Mouse (Mus musculus) olfactory bulb, adult 2 months (tissue): Measurements from ENCODE around the gene Exoc6. TPM values are rescaled to one million over a fixed set of nuclear protein-coding genes. Genes with fewer than 3 reads are reported as not detected.

Experiments used
- H3K27ac ChIP-seq: fragments of 200-500 bp; 2 replicates; pipeline ENCODE4 v1.5.1; 2012; ENCODE audit warnings: low read depth, low read length; ENCODE audit not compliant: insufficient read depth
- H3K4me1 ChIP-seq: fragments of 200-500 bp; 2 replicates; pipeline ENCODE4 v1.6.1; 2012; ENCODE audit warnings: low read length; ENCODE audit not compliant: control insufficient read depth, insufficient read depth
- H3K4me3 ChIP-seq: fragments of 200-500 bp; 2 replicates; pipeline ENCODE4 v1.5.1; 2012; ENCODE audit warnings: mild to moderate bottlenecking, low read depth, low read length, moderate library complexity; ENCODE audit not compliant: insufficient read depth
- CTCF ChIP-seq: fragments of 200-500 bp; IDR thresholded peaks from 2 replicates; pipeline ENCODE4 v1.5.1; 2012; ENCODE audit warnings: low read depth, mild to moderate bottlenecking, low read length, moderate library complexity; ENCODE audit not compliant: insufficient read depth
- POLR2A ChIP-seq: fragments of 200-500 bp; IDR thresholded peaks from 2 replicates; pipeline ENCODE4 v1.6.1; 2012; ENCODE audit warnings: mild to moderate bottlenecking, low read depth, low read length, moderate library complexity; ENCODE audit not compliant: insufficient read depth
- WGBS: fragments of 180-500 bp; shearing (Covaris S2); methylation state at CpG from one replicate; pipeline ENCODE4 v1.1.7; 2018; 5-methylcytosine and 5-hydroxymethylcytosine counted together
- polyA plus RNA-seq: library from polyadenylated mRNA; stranded (reverse); fragments of >200 nt; gene quantifications from 2 replicates; pipeline ENCODE4 v1.2.4, GENCODE M21; 2012; ENCODE audit warnings: low replicate concordance; ENCODE audit not compliant: missing spikeins, insufficient read depth, insufficient read length

The Exoc6 gene
- polyA plus RNA-seq, 1 experiment, result not detected

DNA sequence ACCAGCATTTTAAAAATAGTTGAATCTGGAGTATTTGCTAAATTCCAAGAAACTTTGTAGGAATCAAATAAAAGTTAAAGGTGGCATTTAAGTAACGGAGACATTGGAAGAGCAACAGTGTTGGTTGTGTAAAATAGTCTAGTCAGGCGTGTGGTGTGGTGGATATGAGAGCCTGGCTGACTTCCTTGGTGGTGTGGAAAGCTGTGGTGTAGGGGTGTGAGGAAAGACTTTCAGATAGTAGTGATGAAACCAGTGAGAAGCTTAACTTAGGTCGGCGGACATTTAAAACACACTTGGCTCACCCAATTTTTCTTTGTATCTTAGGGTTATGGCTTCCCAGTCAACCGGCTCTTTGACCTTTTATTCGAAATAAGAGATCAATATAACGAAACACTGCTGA lies 40.3 kb downstream of the Exoc6 start:
- Histone ChIP-seq H3K27ac (no peak overlapping the region), H3K4me3 (no peak overlapping the region), H3K4me1 (no peaks in the 10 kb centered on the region)
- WGBS, result 96% methylated on average over 7 of the region's 7 CpGs
- TF ChIP-seq CTCF (no peak), POLR2A (no peak)

DNA sequence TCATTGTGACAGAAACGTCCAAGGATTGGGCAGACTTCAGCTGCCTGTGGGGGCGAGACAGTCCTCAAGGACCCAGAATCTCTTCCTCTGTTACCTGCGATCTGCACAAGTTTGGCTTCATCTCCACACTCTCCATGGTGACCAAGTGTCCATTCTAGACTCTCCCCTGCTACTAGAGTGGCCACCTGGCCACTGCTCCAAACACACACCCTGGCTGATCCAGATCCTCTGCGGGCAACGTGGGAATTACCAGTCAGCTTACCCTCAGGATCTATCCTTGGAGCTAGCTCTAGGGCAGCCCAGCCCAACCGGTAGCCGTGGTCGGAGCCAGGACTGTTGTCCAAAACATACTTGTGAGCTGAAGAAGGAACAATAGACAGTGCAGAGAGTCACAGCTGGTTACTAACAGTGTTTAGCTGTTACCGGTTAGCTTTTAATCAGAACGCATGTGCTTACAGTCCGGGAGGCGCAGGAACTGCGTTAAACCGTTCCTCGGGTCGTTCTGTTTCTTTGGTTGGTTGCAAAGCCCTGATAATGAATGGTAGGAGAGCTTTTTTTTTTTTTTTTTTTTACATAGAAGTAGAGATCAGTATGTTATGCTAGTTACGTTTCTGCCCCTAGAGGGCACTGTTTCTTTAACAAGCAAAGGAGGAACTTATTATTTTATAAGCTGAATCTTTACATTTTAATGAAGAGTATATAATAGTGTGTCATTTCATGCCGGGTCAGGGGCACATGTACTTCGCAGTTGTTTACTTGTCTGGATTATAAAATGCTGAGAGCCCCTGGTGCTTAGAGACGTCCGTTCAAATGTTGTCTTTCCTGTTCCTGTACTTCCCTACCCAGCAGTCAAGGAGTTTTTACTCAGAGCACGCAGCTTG lies 52.0 kb downstream of the Exoc6 start:
- no peak overlapping the region for H3K4me3 ChIP-seq
- peaks cover 5% of the 10 kb centered on the region for H3K4me1 ChIP-seq
- TF ChIP-seq POLR2A (no peak), CTCF (no peak)
- 29% methylated on average over 22 of the region's 22 CpGs for WGBS
- no peak overlapping the region for H3K27ac ChIP-seq

DNA sequence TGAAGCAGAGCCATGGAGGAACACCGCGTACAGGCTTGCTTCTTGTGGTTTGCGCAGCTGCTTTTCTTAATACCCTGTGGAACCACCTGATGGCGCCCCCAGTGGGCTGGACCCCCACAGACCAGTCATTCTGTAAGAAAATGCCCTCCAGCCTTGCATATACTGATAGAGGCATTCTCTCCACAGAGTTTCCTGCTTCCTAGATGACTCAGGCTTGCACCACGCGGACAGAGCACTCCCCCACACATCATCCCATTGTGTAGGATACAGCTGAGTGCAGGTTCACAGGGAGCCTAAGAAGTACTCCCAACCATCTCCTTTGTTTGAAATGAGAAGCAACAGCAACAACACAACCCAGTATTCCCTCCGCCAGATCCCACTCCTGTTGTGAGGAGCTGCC lies 59.8 kb downstream of the Exoc6 start:
- Histone ChIP-seq H3K4me1 (peaks cover 8% of the 10 kb centered on the region; the same call in 1 of the 2 replicates), H3K27ac (peak overlapping the region; percentile 78), H3K4me3 (no peak overlapping the region)
- TF ChIP-seq CTCF (no peak), POLR2A (no peak)
- WGBS, result 53% methylated on average over 7 of the region's 7 CpGs

DNA sequence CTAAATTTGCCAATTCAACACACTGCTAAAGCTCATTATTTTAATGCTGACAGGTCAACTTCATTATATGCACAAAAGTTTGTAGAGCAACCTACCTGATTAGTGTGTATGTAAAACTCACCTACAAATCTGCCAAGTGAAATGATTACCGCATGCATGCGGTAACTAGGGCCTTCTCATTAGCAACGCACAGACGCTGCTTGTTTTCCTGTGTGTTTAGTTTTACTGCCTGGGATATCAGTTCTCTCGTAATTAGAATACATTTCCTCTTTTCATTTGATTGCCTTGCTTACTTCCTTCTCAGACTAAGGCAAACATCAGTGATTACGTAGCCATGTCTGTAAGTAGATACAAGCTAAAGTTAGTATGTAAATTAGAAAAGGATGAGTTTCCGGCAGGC lies 62.7 kb downstream of the Exoc6 start:
- Histone ChIP-seq H3K4me3 (no peak overlapping the region), H3K4me1 (peaks cover 8% of the 10 kb centered on the region; the same call in 1 of the 2 replicates), H3K27ac (no peak overlapping the region)
- no peak for TF ChIP-seq CTCF
- WGBS, result 50% methylated on average over 7 of the region's 7 CpGs

DNA sequence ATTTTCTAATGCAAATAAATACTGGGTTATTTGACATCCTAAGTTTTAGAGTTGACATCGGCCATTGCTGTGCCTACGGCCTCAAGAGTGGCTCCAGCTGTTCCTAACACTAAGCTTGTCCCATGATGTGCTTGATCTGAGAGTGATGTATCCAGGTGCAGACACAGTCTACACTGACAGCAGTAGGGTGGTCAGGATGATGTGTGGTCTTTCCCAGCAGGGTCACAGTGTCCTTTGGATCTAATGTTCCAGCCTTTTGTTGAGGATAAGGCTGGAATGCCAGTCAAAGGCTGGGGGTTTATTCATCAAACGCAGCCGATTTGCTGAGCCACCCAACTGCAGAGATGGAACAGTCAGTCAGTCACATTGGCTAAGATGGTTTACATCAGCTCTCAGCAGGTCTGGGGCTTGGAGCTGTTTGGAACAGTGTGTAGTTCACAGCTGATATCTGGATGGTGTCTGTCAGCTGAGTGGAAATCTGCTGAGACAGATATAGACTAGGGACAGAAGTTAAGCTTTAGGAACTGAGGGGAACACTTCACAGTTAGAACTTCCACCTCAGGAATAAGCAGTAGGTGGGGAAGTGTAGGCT lies 64.9 kb downstream of the Exoc6 start:
- peaks cover 4% of the 10 kb centered on the region; the same call in 1 of the 2 replicates for H3K4me1 ChIP-seq
- TF ChIP-seq CTCF, result no peak
- no peak for TF ChIP-seq POLR2A
- H3K4me3 ChIP-seq, result no peak overlapping the region
- WGBS, result 78% methylated on average over 4 of the region's 4 CpGs
- H3K27ac ChIP-seq, result no peak overlapping the region

DNA sequence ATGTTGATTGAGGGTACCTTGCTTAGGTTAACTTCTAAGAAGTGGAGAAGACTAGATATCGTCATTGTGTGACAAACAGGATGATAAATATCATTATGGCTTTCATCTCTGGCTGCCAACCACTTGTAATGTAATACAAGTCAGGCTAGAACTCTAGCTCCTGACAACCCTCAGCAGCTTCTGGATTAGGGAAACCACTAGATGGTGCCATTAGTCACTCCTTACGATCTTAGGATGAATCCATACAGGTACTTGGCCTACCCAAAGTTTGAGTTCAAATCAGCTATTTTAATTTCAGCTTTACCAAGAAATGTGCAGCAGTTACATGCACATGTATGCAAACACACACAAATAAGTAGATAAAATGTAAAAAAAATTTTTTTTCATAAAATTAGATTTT lies 97.8 kb downstream of the Exoc6 start:
- 59% methylated on average over 2 of the region's 2 CpGs for WGBS
- H3K27ac ChIP-seq, result no peak overlapping the region
- no peak overlapping the region for H3K4me3 ChIP-seq
- TF ChIP-seq CTCF (no peak), POLR2A (no peak)
- no peaks in the 10 kb centered on the region for H3K4me1 ChIP-seq

DNA sequence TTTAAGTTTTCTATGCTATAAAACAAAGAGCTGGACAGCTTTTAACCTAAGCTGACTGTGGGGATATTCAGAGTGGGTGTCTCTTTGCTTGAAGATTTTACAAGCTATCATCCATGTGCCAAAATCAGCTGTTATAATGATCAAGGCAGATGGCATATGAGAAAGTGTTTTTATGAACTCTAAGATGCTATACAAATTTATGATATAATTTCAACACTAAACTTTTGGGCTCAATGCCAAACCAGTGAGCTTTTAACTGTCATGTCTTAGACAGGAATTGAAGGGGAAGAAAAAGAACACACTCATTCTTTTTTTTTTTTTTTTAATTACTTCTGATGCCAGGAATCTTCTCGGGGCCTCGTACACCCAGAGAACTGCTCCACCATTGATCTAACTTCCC lies 100.3 kb downstream of the Exoc6 start:
- TF ChIP-seq CTCF (no peak), POLR2A (no peak)
- Histone ChIP-seq H3K4me1 (no peaks in the 10 kb centered on the region), H3K27ac (no peak overlapping the region), H3K4me3 (no peak overlapping the region)
- WGBS, result 67% methylated on average over 2 of the region's 2 CpGs

DNA sequence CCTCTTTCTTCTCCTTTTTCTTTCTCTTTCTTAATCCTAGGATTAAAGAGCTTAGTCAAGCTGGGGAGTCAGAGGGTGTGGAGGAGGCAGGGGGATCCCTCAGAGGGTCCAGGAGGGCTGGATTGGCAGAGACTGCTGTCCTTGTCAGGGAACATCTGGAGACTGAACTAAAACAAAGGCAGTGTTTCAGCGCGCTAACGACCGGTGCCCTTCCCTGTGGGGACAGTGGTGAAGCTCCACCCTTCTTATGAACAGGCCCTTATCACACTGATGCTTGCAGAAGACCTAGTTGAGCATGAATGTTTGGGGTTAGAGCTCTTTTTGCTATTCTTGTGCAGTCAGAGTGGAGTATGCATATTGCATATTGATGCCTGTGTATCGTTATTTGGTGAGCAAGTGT lies 103.8 kb downstream of the Exoc6 start:
- H3K4me1 ChIP-seq, result peaks cover 3% of the 10 kb centered on the region; the same call in 1 of the 2 replicates
- 64% methylated on average over 5 of the region's 5 CpGs for WGBS
- TF ChIP-seq CTCF (no peak), POLR2A (no peak)

DNA sequence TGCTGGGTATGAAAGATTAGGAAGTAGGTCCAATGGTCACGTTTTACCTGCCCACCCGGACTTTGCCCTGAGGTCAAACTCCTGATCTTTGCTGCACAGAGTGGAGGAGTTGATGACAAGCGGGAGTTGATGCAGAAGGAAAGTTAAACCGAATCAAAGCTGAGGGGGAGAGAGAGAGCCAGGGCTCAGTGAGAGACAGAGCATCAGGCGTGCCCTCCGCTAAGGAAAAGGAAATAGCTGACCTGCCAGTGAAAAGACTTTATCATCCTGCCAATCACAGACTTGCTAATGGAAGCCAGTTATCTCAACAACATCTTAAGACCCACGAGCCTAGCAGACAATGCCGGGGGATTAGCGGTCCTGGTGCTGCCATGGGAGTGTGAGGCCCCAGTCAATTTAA lies 106.2 kb downstream of the Exoc6 start:
- Histone ChIP-seq H3K27ac (no peak overlapping the region), H3K4me1 (peaks cover 3% of the 10 kb centered on the region; the same call in 1 of the 2 replicates), H3K4me3 (no peak overlapping the region)
- WGBS, result 70% methylated on average over 9 of the region's 9 CpGs
- TF ChIP-seq POLR2A (no peak), CTCF (no peak)

More for the DNA sequence above, 103.8 kb downstream of the Exoc6 start:
- Histone ChIP-seq H3K27ac (no peak overlapping the region), H3K4me3 (no peak overlapping the region)

DNA sequence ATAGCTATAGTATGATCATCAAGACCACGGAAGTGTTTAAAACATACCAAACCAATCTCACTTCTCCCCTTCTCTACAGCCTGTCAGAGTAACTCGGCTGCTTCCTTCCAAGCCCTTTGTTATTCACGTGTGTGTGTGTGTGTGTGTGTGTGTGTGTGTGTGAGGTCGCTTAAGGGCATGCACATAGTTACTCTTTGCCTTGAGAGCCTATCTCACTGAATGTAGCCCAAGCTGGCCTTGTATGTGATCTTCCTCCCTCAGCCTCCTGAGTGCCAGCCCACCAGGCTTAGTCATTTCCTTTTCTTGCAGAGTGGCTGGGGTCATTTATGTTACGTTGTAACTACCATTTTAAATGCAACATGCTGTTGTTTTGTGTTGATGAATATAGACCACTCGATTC lies 115.0 kb downstream of the Exoc6 start:
- no peak overlapping the region for H3K4me3 ChIP-seq
- 75% methylated on average over 6 of the region's 6 CpGs for WGBS
- no peaks in the 10 kb centered on the region for H3K4me1 ChIP-seq
- H3K27ac ChIP-seq, result no peak overlapping the region
- TF ChIP-seq POLR2A (no peak), CTCF (no peak)
